Mouse (Mus musculus) G1E (cell line): ENCODE data around the gene Tnks1bp1. TPM values are rescaled to one million over a fixed set of nuclear protein-coding genes. Genes with fewer than 3 reads are reported as not detected.

Experiments used
- ATAC-seq: 2 replicates; pipeline ENCODE4 v1.8.0; 2016; ENCODE audit warnings: mild to moderate bottlenecking; ENCODE audit not compliant: insufficient number of reproducible peaks, poor library complexity, low FRiP score, severe bottlenecking; ENCODE audit errors: extremely low read depth
- DNase-seq: peaks from one replicate; pipeline ENCODE4 v3.0.0; 2012; ENCODE audit warnings: low spot score
- H3K27me3 ChIP-seq: 2 replicates; pipeline ENCODE4 v1.6.1; 2012; ENCODE audit warnings: mild to moderate bottlenecking, low read length, inconsistent platforms; ENCODE audit not compliant: insufficient read depth
- H3K36me3 ChIP-seq: replicated peaks from 2 replicates; pipeline ENCODE3; 2012; ENCODE audit warnings: mild to moderate bottlenecking, inconsistent platforms
- H3K4me1 ChIP-seq: 2 replicates; pipeline ENCODE4 v1.6.1; 2012; ENCODE audit warnings: low read depth, low read length, inconsistent platforms, mixed read lengths; ENCODE audit not compliant: insufficient read depth
- H3K4me3 ChIP-seq: 2 replicates; pipeline ENCODE4 v1.5.1; 2012; ENCODE audit warnings: low read depth, mild to moderate bottlenecking, inconsistent platforms, low read length, moderate library complexity, mixed read lengths
- H3K9me3 ChIP-seq: replicated peaks from 2 replicates; pipeline ENCODE4 v1.6.1; 2012; ENCODE audit warnings: inconsistent platforms
- CTCF ChIP-seq: IDR thresholded peaks from 2 replicates; pipeline ENCODE4 v1.5.1; 2012; ENCODE audit warnings: low read depth, low read length, inconsistent platforms, mixed read lengths
- GATA1 ChIP-seq: IDR thresholded peaks from 2 replicates; pipeline ENCODE4 v1.6.1; 2012; ENCODE audit warnings: borderline replicate concordance, low read length, inconsistent platforms, mixed read lengths
- GATA2 ChIP-seq: IDR thresholded peaks from 2 replicates; pipeline ENCODE4 v1.6.1; 2012; ENCODE audit warnings: low read depth, low read length, inconsistent platforms, borderline replicate concordance
- POLR2AphosphoS5 ChIP-seq: IDR thresholded peaks from 2 replicates; pipeline ENCODE4 v1.6.1; 2012; ENCODE audit warnings: low read depth, low read length, inconsistent platforms; ENCODE audit not compliant: insufficient replicate concordance
- TAL1 ChIP-seq: conservative IDR thresholded peaks from 2 replicates; pipeline ENCODE4 v1.6.1; 2012; ENCODE audit warnings: low read depth, low read length, inconsistent platforms, mixed read lengths
- polyA plus RNA-seq: library from polyadenylated mRNA; stranded (reverse); fragments of >175 nt; gene quantifications from 2 replicates; pipeline ENCODE4 v1.2.3, GENCODE M21; 2012
- total RNA-seq, 2 experiments: library from RNA; stranded (forward) in 1 of 2; stranded (reverse) in 1 of 2; fragments of 200-1000 nt in 1 of 2; fragments of >200 nt in 1 of 2; fragmentation: Nextera tagmentation in 1 of 2; gene quantifications; 2 replicates each; pipeline ENCODE4 v1.2.3; 2014 to 2017

Tnks1bp1 gene
- total and polyA plus RNA-seq, 3 experiments = 1.7 to 5.7 (median 3.0) TPM

DNA sequence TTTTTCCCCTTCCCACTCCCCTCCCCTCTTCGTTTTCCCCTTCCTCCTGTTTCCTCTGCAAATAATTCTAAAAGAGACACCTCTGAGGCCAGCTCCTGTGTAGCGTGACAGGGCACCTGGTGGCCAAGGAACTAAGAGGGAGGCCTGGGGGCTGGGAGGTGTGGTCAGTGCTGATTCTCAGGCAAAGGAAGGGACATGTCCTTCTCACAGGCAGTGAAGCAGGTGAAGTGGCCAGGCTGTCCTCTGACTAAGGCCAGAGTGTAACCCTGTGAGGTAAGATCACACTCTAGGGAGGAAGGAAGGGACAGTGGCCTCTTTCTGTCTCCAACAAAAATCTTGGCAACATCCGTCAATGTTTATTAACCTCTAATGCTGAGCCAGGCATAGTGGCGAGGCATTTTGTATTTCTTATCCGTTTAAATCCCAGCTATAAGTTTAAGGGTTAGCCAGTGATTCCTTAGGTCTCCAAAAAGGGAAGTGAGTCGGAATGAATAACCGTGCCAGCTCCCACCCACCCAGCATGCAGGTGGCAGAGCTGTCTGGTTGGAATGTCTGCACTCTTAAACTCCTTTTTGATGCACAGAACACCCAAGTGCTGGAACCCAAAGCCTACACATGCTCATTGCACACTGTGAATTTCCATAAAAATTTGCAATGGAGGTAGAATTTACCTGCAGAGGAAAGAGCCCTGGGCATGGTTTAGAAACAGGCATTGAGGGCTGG, 58.4 kb downstream of the Tnks1bp1 start:
- H3K36me3 ChIP-seq = no peaks in the 10 kb centered on the region
- no peaks in the 10 kb centered on the region for H3K4me1 ChIP-seq
- no peak for DNase-seq
- no peak for ATAC-seq
- no peak for TF ChIP-seq TAL1
- no peaks in the 10 kb centered on the region for H3K9me3 ChIP-seq
- no peaks in the 10 kb centered on the region for H3K27me3 ChIP-seq
- no peak overlapping the region for H3K4me3 ChIP-seq

DNA sequence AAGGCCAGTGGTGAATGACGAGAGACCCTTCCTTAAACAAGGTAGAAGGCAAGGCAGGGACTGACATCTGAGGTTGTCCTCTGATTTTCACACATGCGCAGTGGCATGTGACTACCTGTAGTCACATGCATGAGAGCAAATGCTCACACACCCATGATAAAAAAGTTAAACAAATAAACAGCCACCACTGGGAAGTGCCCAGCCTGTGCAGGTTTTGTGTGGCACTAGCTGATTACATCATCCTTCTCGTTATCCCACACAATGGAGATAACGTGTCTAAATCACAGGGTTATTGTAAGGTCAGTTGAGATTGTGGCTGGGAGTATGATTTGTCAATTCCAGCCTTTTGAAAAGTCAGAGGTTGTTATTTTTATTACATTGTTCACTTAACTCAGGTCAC, 59.1 kb downstream of the Tnks1bp1 start:
- H3K4me1 ChIP-seq = no peaks in the 10 kb centered on the region
- no peak for TF ChIP-seq GATA2
- no peak for TF ChIP-seq CTCF
- TF ChIP-seq POLR2AphosphoS5 = no peak
- TF ChIP-seq TAL1 = no peak
- no peak for TF ChIP-seq GATA1
- no peak for ATAC-seq

DNA sequence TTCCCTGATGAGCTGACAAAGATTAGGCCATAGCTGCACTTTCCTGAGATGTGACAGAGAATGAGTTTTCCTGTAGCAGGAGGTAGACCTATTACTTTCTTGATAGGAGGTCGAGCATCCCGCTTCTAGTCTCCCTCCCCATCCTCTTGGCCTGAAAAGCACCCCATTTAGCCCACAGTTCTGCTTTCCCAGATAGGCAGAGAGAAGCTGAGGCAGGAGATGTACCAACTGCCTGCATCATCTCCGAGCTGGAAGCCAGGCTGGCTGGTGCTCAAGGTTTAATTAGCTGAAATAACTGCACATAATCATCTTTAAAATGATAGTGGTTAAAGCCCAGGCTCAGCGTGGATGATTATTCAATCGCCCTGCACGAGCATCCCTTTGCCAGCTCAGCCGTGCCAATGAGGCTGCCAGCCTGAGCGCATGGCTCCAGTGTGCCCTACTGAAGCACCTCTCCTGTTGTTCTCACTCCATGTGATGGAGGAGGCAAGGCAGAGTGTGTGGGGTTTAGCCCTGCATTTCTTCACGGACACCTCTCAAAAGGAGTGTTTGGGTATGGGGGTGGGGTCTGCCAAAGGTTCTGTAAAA, 62.6 kb downstream of the Tnks1bp1 start:
- Histone ChIP-seq H3K4me1 (no peaks in the 10 kb centered on the region), H3K36me3 (no peaks in the 10 kb centered on the region), H3K4me3 (no peak overlapping the region), H3K27me3 (no peaks in the 10 kb centered on the region), H3K9me3 (no peaks in the 10 kb centered on the region)
- no peak for TF ChIP-seq TAL1
- TF ChIP-seq GATA1 = no peak
- no peak for TF ChIP-seq GATA2
- TF ChIP-seq CTCF = no peak
- TF ChIP-seq POLR2AphosphoS5 = no peak
- ATAC-seq = no peak
- no peak for DNase-seq

More for the DNA sequence above, 59.1 kb downstream of the Tnks1bp1 start:
- H3K9me3 ChIP-seq = no peaks in the 10 kb centered on the region
- DNase-seq = no peak
- no peaks in the 10 kb centered on the region for H3K36me3 ChIP-seq
- no peak overlapping the region for H3K4me3 ChIP-seq
- H3K27me3 ChIP-seq = no peaks in the 10 kb centered on the region

Other genes starting within 250 kb of the Tnks1bp1 start
- 37.2 and 74.5 TPM in 2 replicates for gene Ube2l6, start 249.2 kb upstream of the Tnks1bp1 start, total RNA-seq (2014; fragmentation: Nextera tagmentation)
- 20.2 and 22.5 TPM in 2 replicates for gene Ube2l6, start 249.2 kb upstream of the Tnks1bp1 start, total RNA-seq (2017)
- gene Ube2l6, start 249.2 kb upstream of the Tnks1bp1 start, polyA plus RNA-seq = 1.2 and 2.5 TPM in 2 replicates
- not detected in 2 replicates for gene Smtnl1, start 225.4 kb upstream of the Tnks1bp1 start, total RNA-seq (2014; fragmentation: Nextera tagmentation)
- gene Smtnl1, start 225.4 kb upstream of the Tnks1bp1 start, total RNA-seq (2017) = not detected in 2 replicates
- not detected in 2 replicates for gene Smtnl1, start 225.4 kb upstream of the Tnks1bp1 start, polyA plus RNA-seq
- gene Timm10, start 221.0 kb upstream of the Tnks1bp1 start, total RNA-seq (2014; fragmentation: Nextera tagmentation) = 13.5 and 21.0 TPM in 2 replicates
- gene Timm10, start 221.0 kb upstream of the Tnks1bp1 start, total RNA-seq (2017) = 51.5 and 54.9 TPM in 2 replicates
- 13.3 and 19.5 TPM in 2 replicates for gene Timm10, start 221.0 kb upstream of the Tnks1bp1 start, polyA plus RNA-seq
- gene Slc43a1, start 209.2 kb upstream of the Tnks1bp1 start, total RNA-seq (2014; fragmentation: Nextera tagmentation) = 0.29 and 62.5 TPM in 2 replicates
- 0.05 and 0.12 TPM in 2 replicates for gene Slc43a1, start 209.2 kb upstream of the Tnks1bp1 start, total RNA-seq (2017)
- gene Slc43a1, start 209.2 kb upstream of the Tnks1bp1 start, polyA plus RNA-seq = 0.03 TPM in 1 of 2 replicates, not detected in the other
- not detected in 2 replicates for gene Rtn4rl2, start 161.3 kb upstream of the Tnks1bp1 start, total RNA-seq (2014; fragmentation: Nextera tagmentation)
- not detected in 2 replicates for gene Rtn4rl2, start 161.3 kb upstream of the Tnks1bp1 start, total RNA-seq (2017)
- not detected in 2 replicates for gene Rtn4rl2, start 161.3 kb upstream of the Tnks1bp1 start, polyA plus RNA-seq
- 116 and 137 TPM in 2 replicates for gene Slc43a3, start 111.4 kb upstream of the Tnks1bp1 start, total RNA-seq (2014; fragmentation: Nextera tagmentation)
- gene Slc43a3, start 111.4 kb upstream of the Tnks1bp1 start, total RNA-seq (2017) = 85.2 and 90.3 TPM in 2 replicates
- 13.5 and 15.4 TPM in 2 replicates for gene Slc43a3, start 111.4 kb upstream of the Tnks1bp1 start, polyA plus RNA-seq
- gene Prg2, start 67.6 kb upstream of the Tnks1bp1 start, total RNA-seq (2014; fragmentation: Nextera tagmentation) = not detected in 2 replicates
- gene Prg2, start 67.6 kb upstream of the Tnks1bp1 start, total RNA-seq (2017) = 0.82 TPM in 1 of 2 replicates, not detected in the other
- gene Prg2, start 67.6 kb upstream of the Tnks1bp1 start, polyA plus RNA-seq = not detected in 2 replicates
- not detected in 2 replicates for gene Prg3, start 59.8 kb upstream of the Tnks1bp1 start, total RNA-seq (2014; fragmentation: Nextera tagmentation)
- 88.3 and 92.3 TPM in 2 replicates for gene Prg3, start 59.8 kb upstream of the Tnks1bp1 start, total RNA-seq (2017)
- 0.42 and 0.70 TPM in 2 replicates for gene Prg3, start 59.8 kb upstream of the Tnks1bp1 start, polyA plus RNA-seq
- 168 and 190 TPM in 2 replicates for gene Ssrp1, start 10.8 kb upstream of the Tnks1bp1 start, total RNA-seq (2014; fragmentation: Nextera tagmentation)
- 304 and 315 TPM in 2 replicates for gene Ssrp1, start 10.8 kb upstream of the Tnks1bp1 start, total RNA-seq (2017)
- 54.9 and 111 TPM in 2 replicates for gene Ssrp1, start 10.8 kb upstream of the Tnks1bp1 start, polyA plus RNA-seq
- gene P2rx3, start 10.6 kb upstream of the Tnks1bp1 start, total RNA-seq (2014; fragmentation: Nextera tagmentation) = 0.39 and 0.60 TPM in 2 replicates
- 0.05 and 0.06 TPM in 2 replicates for gene P2rx3, start 10.6 kb upstream of the Tnks1bp1 start, total RNA-seq (2017)
- not detected in 2 replicates for gene P2rx3, start 10.6 kb upstream of the Tnks1bp1 start, polyA plus RNA-seq
- not detected in 2 replicates for gene Aplnr, start 88.2 kb downstream of the Tnks1bp1 start, total RNA-seq (2014; fragmentation: Nextera tagmentation)
- 0.12 and 0.22 TPM in 2 replicates for gene Aplnr, start 88.2 kb downstream of the Tnks1bp1 start, total RNA-seq (2017)
- gene Aplnr, start 88.2 kb downstream of the Tnks1bp1 start, polyA plus RNA-seq = not detected in 2 replicates
- gene Lrrc55, start 149.2 kb downstream of the Tnks1bp1 start, total RNA-seq (2014; fragmentation: Nextera tagmentation) = not detected in 2 replicates
- gene Lrrc55, start 149.2 kb downstream of the Tnks1bp1 start, total RNA-seq (2017) = 0.12 and 0.44 TPM in 2 replicates
- not detected in 2 replicates for gene Lrrc55, start 149.2 kb downstream of the Tnks1bp1 start, polyA plus RNA-seq